Mouse (Mus musculus) MEL (cell line): Measurements from ENCODE around the gene Fkbp6.

Experiments used
- CTCF ChIP-seq, 3 experiments: IDR thresholded peaks in 2 of 3; conservative IDR thresholded peaks in 1 of 3; 2 replicates each; pipeline ENCODE4 v1.5.1; 2011 to 2012; ENCODE audit warnings: low read length in 3 of 3, low read depth in 2 of 3, mild to moderate bottlenecking in 2 of 3, improper control_type of control experiment in 1 of 3, inconsistent platforms in 1 of 3, mixed read lengths in 1 of 3, moderate library complexity in 1 of 3; ENCODE audit not compliant: control insufficient read depth in 1 of 3, insufficient read depth in 1 of 3, poor library complexity in 1 of 3, severe bottlenecking in 1 of 3
- POLR2A ChIP-seq, 2 experiments: IDR thresholded peaks; 2 replicates each; pipeline ENCODE4 v1.6.1; 2011 to 2012; ENCODE audit warnings: low read length in 2 of 2, mild to moderate bottlenecking in 2 of 2, control low read depth in 1 of 2, improper control_type of control experiment in 1 of 2, low read depth in 1 of 2, moderate library complexity in 1 of 2; ENCODE audit not compliant: control insufficient read depth in 1 of 2, insufficient read depth in 1 of 2, poor library complexity in 1 of 2
- RAD21 ChIP-seq: IDR thresholded peaks from 2 replicates; pipeline ENCODE4 v1.6.1; 2011; ENCODE audit warnings: mild to moderate bottlenecking, low read depth, low read length, improper control_type of control experiment
- USF2 ChIP-seq, 2 experiments: IDR thresholded peaks; 2 replicates each; pipeline ENCODE4 v1.6.1; 2011 to 2012; ENCODE audit warnings: improper control_type of control experiment in 2 of 2, low read length in 2 of 2, borderline replicate concordance in 1 of 2, inconsistent platforms in 1 of 2, low read depth in 1 of 2, mild to moderate bottlenecking in 1 of 2; ENCODE audit not compliant: insufficient read depth in 1 of 2

DNA sequence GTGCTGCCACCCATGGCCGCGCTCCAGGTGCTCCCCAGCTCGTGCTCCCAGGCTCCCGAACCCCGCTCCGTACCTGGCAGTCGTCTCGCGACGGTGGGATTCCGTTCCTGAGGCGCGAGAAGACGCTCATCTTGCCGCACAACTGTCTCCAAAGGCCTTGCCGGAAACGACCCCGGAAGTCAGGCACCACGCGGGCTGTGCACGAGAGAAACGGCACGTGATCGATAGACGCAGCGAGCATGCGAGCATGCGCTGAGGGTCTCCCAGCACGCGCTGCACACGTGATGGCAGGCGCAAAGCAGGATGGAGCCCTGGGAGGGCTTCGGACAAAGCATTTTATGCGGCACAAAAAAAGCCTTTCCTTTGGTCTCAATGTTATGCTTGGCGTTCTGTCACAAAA, at the start of gene Fkbp6:
- TF ChIP-seq CTCF (IDR thresholded peaks at IDR 0.05 in 2 of 3, conservative IDR thresholded peaks at IDR 0.05 in 1 of 3; ENCODE audit: control insufficient read depth in 1 of 3, insufficient read depth in 1 of 3, low read depth in 2 of 3, low read length in 3 of 3, poor library complexity in 1 of 3, severe bottlenecking in 1 of 3) = no peak
- no peak for TF ChIP-seq POLR2A (IDR thresholded peaks at IDR 0.05; ENCODE audit: control insufficient read depth in 1 of 2, insufficient read depth in 1 of 2, low read depth in 1 of 2, low read length in 2 of 2, poor library complexity in 1 of 2)
- TF ChIP-seq RAD21 = no peak
- TF ChIP-seq USF2 (IDR thresholded peaks at IDR 0.05; ENCODE audit: borderline replicate concordance in 1 of 2, insufficient read depth in 1 of 2, low read depth in 1 of 2, low read length in 2 of 2) = no peak
